Mouse (Mus musculus): ENCODE measurements around the gene 9830107B12Rik. TPM values are rescaled to one million over a fixed set of nuclear protein-coding genes. Genes with fewer than 3 reads are reported as not detected.
"Not testable (repeated sequence)": the region's sequence is repeated elsewhere in the genome, so short reads cannot be mapped to it uniquely, and the experiment has no call there.

Gene 9830107B12Rik
- total RNA-seq (2015; ENCODE audit: low replicate concordance) (0.42 and 5.4 TPM in 2 replicates), total RNA-seq (2017; ENCODE audit: low replicate concordance) (2.1 and 3.0 TPM in 2 replicates)

- no peak for ATAC-seq (replicated peaks; ENCODE audit: low FRiP score, poor library complexity, severe bottlenecking)
Measured at GRCm38 (mm10) chr17:48146120-48146519, at the start of gene 9830107B12Rik. 9830107B12Rik (minus strand) TSS chr17:48146268.

GRCm38 (mm10) chr17:48192366-48192765, 46.3 kb upstream of the 9830107B12Rik start:
- ATAC-seq (replicated peaks; ENCODE audit: low FRiP score, poor library complexity, severe bottlenecking) = no peak

- no peak for ATAC-seq (replicated peaks; ENCODE audit: low FRiP score, poor library complexity, severe bottlenecking)
Measured at GRCm38 (mm10) chr17:48185252-48185651, 39.2 kb upstream of the 9830107B12Rik start.

GRCm38 (mm10) chr17:48167103-48167502, 21.0 kb upstream of the 9830107B12Rik start, which contains the start of gene A530064D06Rik:
A530064D06Rik (minus strand) TSS chr17:48167275.
- not testable (repeated sequence) for ATAC-seq (replicated peaks; ENCODE audit: low FRiP score, poor library complexity, severe bottlenecking)

- ATAC-seq (replicated peaks; ENCODE audit: low FRiP score, poor library complexity, severe bottlenecking) = no peak
Measured at GRCm38 (mm10) chr17:48157382-48158076, 11.5 kb upstream of the 9830107B12Rik start.

- no peak for ATAC-seq (replicated peaks; ENCODE audit: low FRiP score, poor library complexity, severe bottlenecking)
Measured at GRCm38 (mm10) chr17:48132810-48133209, 13.3 kb downstream of the 9830107B12Rik start.

GRCm38 (mm10) chr17:48120456-48120855, 25.6 kb downstream of the 9830107B12Rik start:
- no peak for ATAC-seq (replicated peaks; ENCODE audit: low FRiP score, poor library complexity, severe bottlenecking)

GRCm38 (mm10) chr17:48119656-48120055, 26.4 kb downstream of the 9830107B12Rik start:
- peak; percentile 65; the same call in 1 of the 2 replicates for ATAC-seq (replicated peaks; ENCODE audit: low FRiP score, poor library complexity, severe bottlenecking)

- ATAC-seq (replicated peaks; ENCODE audit: low FRiP score, poor library complexity, severe bottlenecking) = no peak
Measured at GRCm38 (mm10) chr17:48118570-48118969, 27.5 kb downstream of the 9830107B12Rik start.

GRCm38 (mm10) chr17:48110547-48111287, 35.4 kb downstream of the 9830107B12Rik start:
- ATAC-seq (replicated peaks; ENCODE audit: low FRiP score, poor library complexity, severe bottlenecking) = no peak

- no peak for ATAC-seq (replicated peaks; ENCODE audit: low FRiP score, poor library complexity, severe bottlenecking)
Measured at GRCm38 (mm10) chr17:48108520-48108919, 37.5 kb downstream of the 9830107B12Rik start.

- no peak for ATAC-seq (replicated peaks; ENCODE audit: low FRiP score, poor library complexity, severe bottlenecking)
Measured at GRCm38 (mm10) chr17:48107862-48108261, 38.2 kb downstream of the 9830107B12Rik start.

GRCm38 (mm10) chr17:48107333-48107732, 38.7 kb downstream of the 9830107B12Rik start:
- no peak for ATAC-seq (replicated peaks; ENCODE audit: low FRiP score, poor library complexity, severe bottlenecking)

GRCm38 (mm10) chr17:48100441-48101417, 45.3 kb downstream of the 9830107B12Rik start:
- peak; percentile 83 for ATAC-seq (replicated peaks; ENCODE audit: low FRiP score, poor library complexity, severe bottlenecking)

- no peak for ATAC-seq (replicated peaks; ENCODE audit: low FRiP score, poor library complexity, severe bottlenecking)
Measured at GRCm38 (mm10) chr17:48099312-48099711, 46.8 kb downstream of the 9830107B12Rik start.

GRCm38 (mm10) chr17:48098528-48098890, 47.6 kb downstream of the 9830107B12Rik start:
- no peak for ATAC-seq (replicated peaks; ENCODE audit: low FRiP score, poor library complexity, severe bottlenecking)

GRCm38 (mm10) chr17:48097743-48098527, 48.1 kb downstream of the 9830107B12Rik start:
- no peak for ATAC-seq (replicated peaks; ENCODE audit: low FRiP score, poor library complexity, severe bottlenecking)

GRCm38 (mm10) chr17:48097011-48097742, 48.9 kb downstream of the 9830107B12Rik start:
- ATAC-seq (replicated peaks; ENCODE audit: low FRiP score, poor library complexity, severe bottlenecking) = no peak
